Mouse (Mus musculus): ENCODE data around the gene Gm45753. TPM values are rescaled to one million over a fixed set of nuclear protein-coding genes. Genes with fewer than 3 reads are reported as not detected.
A peak's percentile ranks its signal among the peaks of the same experiment; 100 is the strongest.

Gm45753 gene
- total RNA-seq, 2 experiments from 2014 or later: not detected

GRCm38 (mm10) chr8:45277453-45277852 is 30.8 kb downstream of the Gm45753 start:
- no peak for DNase-seq (ENCODE audit: low spot score in 2 of 2)

GRCm38 (mm10) chr8:45274317-45274716 is 33.9 kb downstream of the Gm45753 start:
- no peak for DNase-seq (ENCODE audit: low spot score in 2 of 2)

- no peak for DNase-seq (ENCODE audit: low spot score in 2 of 2)
Observed at GRCm38 (mm10) chr8:45269056-45269455, 39.2 kb downstream of the Gm45753 start.

DNA sequence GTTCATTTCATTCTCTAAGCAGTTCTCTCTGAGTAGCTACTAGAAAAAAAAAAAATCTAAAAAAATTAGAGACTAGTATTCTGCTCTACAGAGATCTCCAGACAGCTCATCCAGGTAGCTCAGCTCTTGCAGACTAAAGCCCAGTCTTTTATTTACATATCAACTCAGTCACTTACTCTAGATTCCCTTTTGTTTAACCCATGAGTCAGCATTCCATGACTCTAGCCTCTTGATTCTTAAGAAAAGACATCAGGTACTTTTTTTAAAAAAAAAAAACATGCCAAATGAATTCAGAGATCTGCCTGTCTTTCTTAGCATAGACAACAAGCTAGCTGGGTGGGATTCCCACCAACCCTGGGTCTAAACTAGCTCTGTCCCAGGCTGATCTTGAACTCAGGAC is 39.8 kb downstream of the Gm45753 start:
- no peak for DNase-seq (ENCODE audit: low spot score in 2 of 2)

GRCm38 (mm10) chr8:45267611-45268391 is 40.5 kb downstream of the Gm45753 start:
- DNase-seq (ENCODE audit: low spot score in 2 of 2): no peak

- no peak for DNase-seq (ENCODE audit: low spot score in 2 of 2)
Observed at GRCm38 (mm10) chr8:45266993-45267392, 41.3 kb downstream of the Gm45753 start.

- DNase-seq (ENCODE audit: low spot score in 2 of 2): no peak
Observed at GRCm38 (mm10) chr8:45264918-45265317, 43.3 kb downstream of the Gm45753 start.

- DNase-seq (ENCODE audit: low spot score in 2 of 2): no peak
Observed at GRCm38 (mm10) chr8:45262851-45263250, 45.4 kb downstream of the Gm45753 start.

- DNase-seq (ENCODE audit: low spot score in 2 of 2): no peak
Observed at GRCm38 (mm10) chr8:45261920-45262319, 46.3 kb downstream of the Gm45753 start, which contains the start of gene F11. Gene F11, minus strand, starts transcription at chr8:45262031.

- DNase-seq (ENCODE audit: low spot score in 2 of 2): no peak
Observed at GRCm38 (mm10) chr8:45258421-45258820, 49.8 kb downstream of the Gm45753 start.

GRCm38 (mm10) chr8:45255040-45255439 is 53.2 kb downstream of the Gm45753 start:
- peak in 1 of 2 experiments; percentile 18 for DNase-seq (ENCODE audit: low spot score in 2 of 2)

- no peak for DNase-seq (ENCODE audit: low spot score in 2 of 2)
Observed at GRCm38 (mm10) chr8:45254194-45254842, 53.9 kb downstream of the Gm45753 start.

GRCm38 (mm10) chr8:45253586-45253985 is 54.7 kb downstream of the Gm45753 start:
- DNase-seq (ENCODE audit: low spot score in 2 of 2): no peak

GRCm38 (mm10) chr8:45253111-45253510 is 55.2 kb downstream of the Gm45753 start:
- DNase-seq (ENCODE audit: low spot score in 2 of 2): no peak

DNA sequence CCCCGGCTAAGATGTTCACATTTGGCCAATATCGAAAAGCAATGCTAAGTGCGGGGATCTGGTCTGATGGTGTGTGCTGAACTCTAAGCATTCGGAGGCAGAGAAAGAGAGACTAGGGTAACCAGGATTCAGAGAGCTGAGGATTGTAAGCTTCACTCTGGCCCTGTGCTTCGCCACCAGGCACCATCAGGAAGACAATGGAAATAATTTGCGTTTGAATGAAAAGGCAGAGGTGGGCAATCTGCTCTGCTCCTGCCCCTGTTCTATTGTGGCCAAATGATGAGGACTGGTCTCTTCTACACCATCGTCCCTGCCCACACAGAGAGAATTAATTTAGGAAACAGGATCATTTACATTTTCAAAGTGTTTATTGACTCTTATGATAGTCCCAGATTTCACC is 62.0 kb downstream of the Gm45753 start:
- DNase-seq (ENCODE audit: low spot score in 2 of 2): no peak

- DNase-seq (ENCODE audit: low spot score in 2 of 2): no peak
Observed at GRCm38 (mm10) chr8:45239363-45239762, 68.9 kb downstream of the Gm45753 start.

DNA sequence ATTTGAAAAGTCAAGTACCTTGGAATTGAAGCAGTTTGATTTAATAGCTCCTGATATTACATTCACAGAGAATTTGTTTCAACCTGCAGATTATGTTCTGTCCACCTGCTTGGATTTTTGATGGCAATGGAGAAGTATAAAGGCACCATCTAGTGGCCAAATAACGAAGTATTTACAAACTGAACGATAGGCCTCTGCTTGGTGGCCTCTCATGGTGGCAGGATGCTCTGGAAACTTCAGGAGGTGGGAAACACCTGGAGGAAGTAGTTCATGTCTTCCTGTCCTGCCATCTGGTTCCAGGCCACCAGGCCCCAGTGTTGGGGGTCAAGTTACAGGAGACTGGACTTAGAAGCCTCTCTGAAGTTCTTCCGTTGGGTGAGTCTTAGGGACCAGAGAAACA is 70.0 kb downstream of the Gm45753 start:
- peak; percentile 26 to 41 for DNase-seq (ENCODE audit: low spot score in 2 of 2)

DNA sequence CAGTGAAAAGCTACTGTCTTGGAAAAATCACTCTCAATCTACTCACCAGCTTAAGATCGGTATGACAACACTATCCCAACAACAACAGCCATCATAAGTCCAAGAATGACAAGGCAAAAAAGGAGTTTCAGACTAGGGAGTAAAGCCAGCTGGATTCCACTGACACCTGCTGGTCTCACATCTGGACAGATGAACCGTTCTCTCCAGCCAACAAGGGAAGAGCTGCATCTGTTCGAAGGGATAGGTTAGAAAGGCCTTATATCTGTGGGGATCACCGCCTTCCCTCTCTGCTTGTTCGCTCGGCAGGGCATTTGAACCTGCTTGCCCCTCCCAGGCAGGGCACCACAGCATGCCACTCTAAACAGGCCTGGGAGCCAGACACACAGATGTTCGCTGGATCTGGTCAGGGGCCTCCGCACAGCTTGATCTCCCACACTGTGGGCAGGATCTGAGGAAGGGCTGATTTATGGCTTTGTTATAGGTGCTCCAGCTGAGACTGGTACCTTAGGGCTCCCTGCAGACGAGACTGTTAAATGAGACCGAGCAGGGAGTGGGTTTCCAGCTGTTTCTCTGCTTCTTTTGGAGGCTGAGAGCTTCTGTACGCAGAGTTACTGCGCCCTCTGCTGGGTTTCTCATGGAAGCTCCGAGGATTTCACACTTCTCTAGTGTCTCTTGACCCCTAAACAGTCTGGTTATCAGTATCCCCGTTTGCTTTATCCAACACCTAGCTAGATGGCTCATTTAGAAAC is 71.9 kb downstream of the Gm45753 start:
- DNase-seq (ENCODE audit: low spot score in 2 of 2): peak; percentile 50 to 58

DNA sequence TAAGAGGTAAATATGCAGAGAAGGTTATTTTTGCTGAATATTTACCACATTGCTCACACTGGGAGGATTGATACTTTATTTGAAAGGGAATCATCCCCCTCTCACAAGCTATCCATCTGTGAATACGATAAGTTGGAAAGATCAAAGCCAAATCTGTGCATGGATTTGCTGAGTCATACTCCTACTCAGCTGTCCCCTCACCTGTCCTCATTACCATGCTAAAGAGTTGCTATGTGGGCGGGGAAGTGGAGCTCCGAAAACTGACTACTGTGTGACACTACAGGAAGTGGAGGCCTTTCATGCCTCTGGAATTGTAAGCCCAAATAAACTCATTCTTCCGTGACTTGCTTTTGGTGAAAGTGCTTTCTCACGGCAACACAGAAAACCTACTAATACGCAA is 73.0 kb downstream of the Gm45753 start:
- no peak for DNase-seq (ENCODE audit: low spot score in 2 of 2)

DNA sequence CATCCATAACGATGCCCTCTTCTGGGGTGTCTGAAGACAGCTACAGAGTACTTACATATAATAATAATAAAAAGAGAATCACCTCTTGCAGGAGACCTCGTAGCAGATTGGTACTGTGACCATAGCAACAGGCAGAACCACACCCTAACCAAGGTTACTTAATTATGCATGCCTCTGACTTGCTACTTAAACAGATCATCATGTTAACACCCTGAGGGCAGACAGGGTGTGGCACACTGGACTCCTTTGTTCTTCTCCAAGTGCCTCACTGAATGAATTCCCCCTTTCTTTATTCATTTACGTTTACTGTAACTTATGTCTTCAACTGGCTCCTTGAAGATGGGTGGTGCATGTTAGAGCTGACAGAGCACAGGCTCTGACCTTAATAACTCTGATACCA is 75.0 kb downstream of the Gm45753 start:
- DNase-seq (ENCODE audit: low spot score in 2 of 2): no peak
